Mouse (Mus musculus): Measurements from ENCODE around the gene 4930519G04Rik.

DNA sequence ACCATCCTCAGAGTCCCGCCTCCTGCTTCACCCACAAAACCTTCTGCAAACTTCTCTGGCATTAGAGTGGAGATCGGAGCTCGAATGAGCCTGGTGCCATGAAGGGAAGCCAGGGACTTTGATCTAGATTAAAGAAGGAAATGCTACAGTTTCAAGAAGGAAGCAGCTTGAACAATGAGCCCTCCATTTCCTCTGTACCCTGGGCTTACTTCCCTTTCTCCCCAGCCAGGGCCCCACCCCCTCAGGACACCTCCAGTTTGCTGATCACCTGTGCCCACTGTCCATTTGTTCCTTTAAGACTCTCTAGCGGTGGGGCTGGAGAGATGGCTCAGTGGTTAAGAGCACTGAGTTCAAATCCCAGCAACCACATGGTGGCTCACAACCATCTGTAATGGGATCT lies 63.3 kb downstream of the 4930519G04Rik start:
- TF ChIP-seq CTCF (IDR thresholded peaks at IDR 0.05; ENCODE audit: borderline replicate concordance, extremely low read depth, insufficient read depth, insufficient read length) (no peak), POLR2A (IDR thresholded peaks at IDR 0.05; ENCODE audit: borderline replicate concordance, extremely low read depth, insufficient read depth, insufficient read length, poor library complexity, severe bottlenecking) (no peak)
